Mouse (Mus musculus) layer of hippocampus, postnatal 36 days (tissue): ENCODE measurements around the gene Hmgcs1. TPM values are rescaled to one million over a fixed set of nuclear protein-coding genes. Genes with fewer than 3 reads are reported as not detected.
"Not testable (repeated sequence)": the region's sequence is repeated elsewhere in the genome, so short reads cannot be mapped to it uniquely, and the experiment has no call there.

ENCODE experiments used
- DNase-seq, 2 experiments: peaks; one replicate each; pipeline ENCODE4 v3.0.0; 2022
- total RNA-seq, 2 experiments: library from RNA; stranded (reverse); gene quantifications; 2 replicates each; pipeline ENCODE4 v1.2.3; 2021

Hmgcs1 gene
- total RNA-seq, 2 experiments from 2014 or later, result 217 to 241 TPM

GRCm38 (mm10) chr13:119706278-119706880 is 16.2 kb downstream of the Hmgcs1 start:
- DNase-seq, result not testable (repeated sequence)

GRCm38 (mm10) chr13:119706953-119707352 is 16.8 kb downstream of the Hmgcs1 start:
- DNase-seq, result no peak

GRCm38 (mm10) chr13:119707906-119708305 is 17.7 kb downstream of the Hmgcs1 start:
- DNase-seq, result no peak

- no peak for DNase-seq
Measured at GRCm38 (mm10) chr13:119708941-119709340, 18.8 kb downstream of the Hmgcs1 start.

GRCm38 (mm10) chr13:119709388-119710267 is 19.4 kb downstream of the Hmgcs1 start:
- no peak for DNase-seq

- DNase-seq, result no peak
Measured at GRCm38 (mm10) chr13:119710268-119710610, 20.1 kb downstream of the Hmgcs1 start.

- no peak for DNase-seq
Measured at GRCm38 (mm10) chr13:119712463-119712862, 22.3 kb downstream of the Hmgcs1 start.

GRCm38 (mm10) chr13:119713107-119713787 is 23.1 kb downstream of the Hmgcs1 start:
- no peak for DNase-seq

GRCm38 (mm10) chr13:119713821-119714220 is 23.6 kb downstream of the Hmgcs1 start:
- no peak for DNase-seq

- no peak for DNase-seq
Measured at GRCm38 (mm10) chr13:119716105-119716504, 25.9 kb downstream of the Hmgcs1 start.

- no peak for DNase-seq
Measured at GRCm38 (mm10) chr13:119722447-119722846, 32.3 kb downstream of the Hmgcs1 start.

- no peak for DNase-seq
Measured at GRCm38 (mm10) chr13:119723368-119723767, 33.2 kb downstream of the Hmgcs1 start.

GRCm38 (mm10) chr13:119724541-119724940 is 34.4 kb downstream of the Hmgcs1 start:
- no peak for DNase-seq

GRCm38 (mm10) chr13:119727608-119728387 is 37.6 kb downstream of the Hmgcs1 start:
- peak in 1 of 2 experiments; percentile 12 for DNase-seq

GRCm38 (mm10) chr13:119729406-119729805 is 39.2 kb downstream of the Hmgcs1 start:
- DNase-seq, result no peak

GRCm38 (mm10) chr13:119731448-119731847 is 41.3 kb downstream of the Hmgcs1 start:
- no peak for DNase-seq

- no peak for DNase-seq
Measured at GRCm38 (mm10) chr13:119741390-119742237, 51.4 kb downstream of the Hmgcs1 start.

GRCm38 (mm10) chr13:119742711-119743415 is 52.7 kb downstream of the Hmgcs1 start:
- no peak for DNase-seq

- no peak for DNase-seq
Measured at GRCm38 (mm10) chr13:119743470-119743869, 53.3 kb downstream of the Hmgcs1 start.

GRCm38 (mm10) chr13:119746930-119747329 is 56.8 kb downstream of the Hmgcs1 start:
- no peak for DNase-seq
